Mouse (Mus musculus) right cerebral cortex, adult 18-20 months (tissue): ENCODE measurements around the gene Sprr2a1.
"Not testable (repeated sequence)": the region's sequence is repeated elsewhere in the genome, so short reads cannot be mapped to it uniquely, and the experiment has no call there.

Experiments used
- DNase-seq: peaks from one replicate; pipeline ENCODE4 v3.0.0; 2022; ENCODE audit warnings: mixed read lengths

The Sprr2a1 gene

GRCm38 (mm10) chr3:92215569-92215968 lies at the start of gene Sprr2a1, which contains the start of gene Sprr2a2:
Sprr2a1 (plus strand) TSS chr3:92215799.
Sprr2a2 (plus strand) TSS chr3:92215920.
- DNase-seq = not testable (repeated sequence)

- no peak for DNase-seq
These were observed 45.8 kb upstream of the Sprr2a1 start for GRCm38 (mm10) chr3:92169847-92170246.

GRCm38 (mm10) chr3:92176880-92177279 lies 38.7 kb upstream of the Sprr2a1 start:
- no peak for DNase-seq

GRCm38 (mm10) chr3:92195512-92196200 lies 19.9 kb upstream of the Sprr2a1 start:
- DNase-seq = no peak

GRCm38 (mm10) chr3:92211133-92211925 lies 4.3 kb upstream of the Sprr2a1 start:
- DNase-seq = not testable (repeated sequence)

GRCm38 (mm10) chr3:92212059-92212458 lies 3.5 kb upstream of the Sprr2a1 start:
- DNase-seq = not testable (repeated sequence)

- DNase-seq = not testable (repeated sequence)
These were observed 1.9 kb upstream of the Sprr2a1 start for GRCm38 (mm10) chr3:92213651-92214050.

GRCm38 (mm10) chr3:92219031-92219430 lies 3.4 kb downstream of the Sprr2a1 start:
- DNase-seq = not testable (repeated sequence)

GRCm38 (mm10) chr3:92223708-92224107 lies 8.1 kb downstream of the Sprr2a1 start:
- DNase-seq = not testable (repeated sequence)

GRCm38 (mm10) chr3:92227410-92227809 lies 11.8 kb downstream of the Sprr2a1 start:
- not testable (repeated sequence) for DNase-seq

GRCm38 (mm10) chr3:92236463-92237189 lies 21.0 kb downstream of the Sprr2a1 start:
- DNase-seq = not testable (repeated sequence)

GRCm38 (mm10) chr3:92238736-92239135 lies 23.1 kb downstream of the Sprr2a1 start:
- DNase-seq = not testable (repeated sequence)

GRCm38 (mm10) chr3:92239197-92239596 lies 23.6 kb downstream of the Sprr2a1 start:
- DNase-seq = not testable (repeated sequence)

- not testable (repeated sequence) for DNase-seq
These were observed 29.2 kb downstream of the Sprr2a1 start for GRCm38 (mm10) chr3:92244833-92245232.

GRCm38 (mm10) chr3:92246245-92246644 lies 30.6 kb downstream of the Sprr2a1 start:
- DNase-seq = not testable (repeated sequence)

- not testable (repeated sequence) for DNase-seq
These were observed 32.9 kb downstream of the Sprr2a1 start for GRCm38 (mm10) chr3:92248494-92248893.

- DNase-seq = not testable (repeated sequence)
These were observed 34.9 kb downstream of the Sprr2a1 start for GRCm38 (mm10) chr3:92250450-92250849.

GRCm38 (mm10) chr3:92253860-92254259 lies 38.3 kb downstream of the Sprr2a1 start:
- DNase-seq = not testable (repeated sequence)

- DNase-seq = not testable (repeated sequence)
These were observed 42.9 kb downstream of the Sprr2a1 start for GRCm38 (mm10) chr3:92258526-92258925.

GRCm38 (mm10) chr3:92263462-92263861 lies 47.9 kb downstream of the Sprr2a1 start:
- not testable (repeated sequence) for DNase-seq
